29 mouse cellular contexts compared by ENCODE assay signal in the genomic region with DNA sequence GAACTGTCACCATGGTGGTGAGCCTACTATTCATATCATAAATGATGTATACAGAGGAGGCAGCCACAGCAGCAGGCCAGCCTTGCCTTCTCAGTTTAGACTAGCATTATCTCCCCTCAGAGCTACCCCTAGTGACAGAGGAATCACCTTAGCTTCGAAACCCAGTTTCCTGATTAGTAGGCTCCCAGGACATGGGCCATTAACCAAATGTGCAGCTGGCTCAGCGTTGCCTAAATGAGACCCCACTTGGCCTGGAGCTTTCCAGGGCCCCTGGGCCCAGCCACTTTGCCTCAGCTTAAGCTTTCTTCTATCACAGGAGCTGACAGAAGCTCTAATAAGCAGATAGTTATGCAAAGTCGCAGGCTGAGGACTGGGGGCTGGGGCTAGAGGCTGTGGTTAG. TPM values are rescaled to one million over a fixed set of nuclear protein-coding genes. Genes with fewer than 3 reads are reported as not detected.
DNase-seq lines count a peak whose midpoint lies in the region; ATAC-seq lines count a peak whose summit lies in the region.
"Had no signal": no experiment of that assay in that cellular context is flagged by ENCODE, and none has a peak within 500 bp of the region (broad histone marks: within the 10 kb centered on the region; RNA-seq: fewer than 3 reads in every experiment).

No protein-coding gene starts in this region.

- H3K4me3 ChIP-seq in midbrain, embryonic 12.5 days: no peak overlapping the region
- H3K4me3 ChIP-seq in midbrain, embryonic 15.5 days: no peak overlapping the region
- H3K4me3 ChIP-seq in hindbrain, embryonic 12.5 days: no peak overlapping the region
- H3K4me3 ChIP-seq in midbrain, embryonic 14.5 days (replicated peaks; ENCODE audit: low read depth, low read length): no peak overlapping the region
- H3K4me3 ChIP-seq: embryonic facial prominence, embryonic 12.5 days; kidney, embryonic 15.5 days; layer of hippocampus, adult 2 months; left cerebral cortex, adult 2 months; limb, embryonic 12.5 days; liver, embryonic 15.5 days; myocyte had no signal

- no peaks in the 10 kb centered on the region for H3K9me3 ChIP-seq in midbrain, embryonic 12.5 days
- no peaks in the 10 kb centered on the region for H3K9me3 ChIP-seq in midbrain, embryonic 15.5 days
- H3K9me3 ChIP-seq in hindbrain, embryonic 12.5 days (replicated peaks): no peaks in the 10 kb centered on the region
- H3K9me3 ChIP-seq in midbrain, embryonic 14.5 days (ENCODE audit: control insufficient read depth, low read length): no peaks in the 10 kb centered on the region
- H3K9me3 ChIP-seq: embryonic facial prominence, embryonic 12.5 days; kidney, embryonic 15.5 days; limb, embryonic 12.5 days; liver, embryonic 15.5 days had no signal

- peak; percentile 12 for DNase-seq in embryo, embryonic 11 days
- no peak for DNase-seq in embryo, embryonic 10.5 days (ENCODE audit: low spot score)
- DNase-seq in midbrain, embryonic 14.5 days: peak; percentile 53
- DNase-seq in urinary bladder, postnatal 10 days (ENCODE audit: low spot score): no peak
- DNase-seq: adrenal gland, adult 8-10 months; cerebellum, adult 8-10 months; cerebellum, postnatal 25 days; gastrocnemius, postnatal 25 days; heart, adult 11 months; heart, postnatal 4 days; kidney, adult 18-20 months; kidney, postnatal 25 days; lung, embryonic 14.5 days; lung, postnatal 14 days; right cerebral cortex, postnatal 4 days; thymus, postnatal 4 days had no signal

- H3K4me2 ChIP-seq in midbrain, embryonic 12.5 days (replicated peaks): no peak overlapping the region
- no peak overlapping the region for H3K4me2 ChIP-seq in midbrain, embryonic 15.5 days
- no peak overlapping the region for H3K4me2 ChIP-seq in hindbrain, embryonic 12.5 days (replicated peaks)
- no peak overlapping the region for H3K4me2 ChIP-seq in midbrain, embryonic 14.5 days (ENCODE audit: low read length)
- H3K4me2 ChIP-seq: embryonic facial prominence, embryonic 12.5 days; heart, embryonic 11.5 days; kidney, embryonic 15.5 days; limb, embryonic 12.5 days; liver, embryonic 15.5 days; lung, embryonic 14.5 days had no signal

- H3K36me3 ChIP-seq in midbrain, embryonic 12.5 days: no peaks in the 10 kb centered on the region
- no peaks in the 10 kb centered on the region for H3K36me3 ChIP-seq in midbrain, embryonic 15.5 days (replicated peaks)
- H3K36me3 ChIP-seq in hindbrain, embryonic 12.5 days: no peaks in the 10 kb centered on the region
- H3K36me3 ChIP-seq in midbrain, embryonic 14.5 days (ENCODE audit: control insufficient read depth, insufficient read depth, low read length): no peaks in the 10 kb centered on the region
- H3K36me3 ChIP-seq: embryonic facial prominence, embryonic 12.5 days; kidney, embryonic 15.5 days; limb, embryonic 12.5 days; liver, embryonic 15.5 days had no signal

- H3K27ac ChIP-seq in midbrain, embryonic 12.5 days (replicated peaks): peak overlapping the region; percentile 27; the same call in 1 of the 2 replicates
- H3K27ac ChIP-seq in midbrain, embryonic 15.5 days: no peak overlapping the region
- H3K27ac ChIP-seq in hindbrain, embryonic 12.5 days: peak overlapping the region; percentile 37
- H3K27ac ChIP-seq in midbrain, embryonic 14.5 days (replicated peaks; ENCODE audit: low read depth, low read length): 0 out of 2 replicates have a peak overlapping the region, but pooled peaks have one; percentile 4
- H3K27ac ChIP-seq: embryonic facial prominence, embryonic 12.5 days; kidney, embryonic 15.5 days; layer of hippocampus, adult 2 months; left cerebral cortex, adult 2 months; limb, embryonic 12.5 days; liver, embryonic 15.5 days had no signal

- no peaks in the 10 kb centered on the region for H3K27me3 ChIP-seq in midbrain, embryonic 12.5 days
- H3K27me3 ChIP-seq in midbrain, embryonic 15.5 days (replicated peaks): no peaks in the 10 kb centered on the region
- no peaks in the 10 kb centered on the region for H3K27me3 ChIP-seq in hindbrain, embryonic 12.5 days
- H3K27me3 ChIP-seq in midbrain, embryonic 14.5 days (ENCODE audit: control insufficient read depth, insufficient read depth, low read length): no peaks in the 10 kb centered on the region
- H3K27me3 ChIP-seq: embryonic facial prominence, embryonic 12.5 days; kidney, embryonic 15.5 days; limb, embryonic 12.5 days; liver, embryonic 15.5 days had no signal

- 40% methylated on average over 3 of the region's 3 CpGs for WGBS in midbrain, embryonic 12.5 days
- 30% methylated on average over 3 of the region's 3 CpGs for WGBS in midbrain, embryonic 15.5 days
- 56% methylated on average over 3 of the region's 3 CpGs for WGBS in hindbrain, embryonic 12.5 days
- WGBS in midbrain, embryonic 14.5 days: 26% methylated on average over 3 of the region's 3 CpGs

- H3K4me1 ChIP-seq in midbrain, embryonic 12.5 days: peaks cover 10% of the 10 kb centered on the region; the same call in 1 of the 2 replicates
- H3K4me1 ChIP-seq in midbrain, embryonic 15.5 days: no peaks in the 10 kb centered on the region
- peaks cover 6% of the 10 kb centered on the region for H3K4me1 ChIP-seq in hindbrain, embryonic 12.5 days
- H3K4me1 ChIP-seq in midbrain, embryonic 14.5 days (ENCODE audit: control insufficient read depth, insufficient read depth, low read length): peaks cover 9% of the 10 kb centered on the region; the same call in 1 of the 2 replicates
- H3K4me1 ChIP-seq: limb, embryonic 12.5 days; liver, embryonic 15.5 days had no signal

- H3K9ac ChIP-seq in midbrain, embryonic 12.5 days (replicated peaks): no peak overlapping the region
- H3K9ac ChIP-seq in midbrain, embryonic 15.5 days: no peak overlapping the region
- no peak overlapping the region for H3K9ac ChIP-seq in hindbrain, embryonic 12.5 days
- H3K9ac ChIP-seq in midbrain, embryonic 14.5 days (replicated peaks; ENCODE audit: low read length): no peak overlapping the region
- H3K9ac ChIP-seq: embryonic facial prominence, embryonic 12.5 days; kidney, embryonic 15.5 days; limb, embryonic 12.5 days; liver, embryonic 15.5 days; lung, embryonic 14.5 days had no signal

- peak; percentile 58 for ATAC-seq in midbrain, embryonic 12.5 days (ENCODE audit: low FRiP score, low read depth)
- ATAC-seq in midbrain, embryonic 15.5 days (replicated peaks): no peak
- peak; percentile 46; the same call in 1 of the 2 replicates for ATAC-seq in hindbrain, embryonic 12.5 days (ENCODE audit: low FRiP score)
- no peak for ATAC-seq in midbrain, embryonic 14.5 days (ENCODE audit: low FRiP score, low TSS enrichment)
- ATAC-seq: forebrain, embryonic 14.5 days had no signal

RNA-seq across cellular contexts. Expression of a gene that starts 39.6 kb away (rescaled TPM):
- 1.2 and 1.5 TPM in 2 replicates for polyA plus RNA-seq in midbrain, embryonic 12.5 days (2016; fragmentation: Nextera tagmentation; extraction: Ambion mirVana)
- 4.8 and 5.3 TPM in 2 replicates for polyA plus RNA-seq in midbrain, embryonic 15.5 days (2015; fragmentation: Nextera tagmentation; extraction: Ambion mirVana)
- polyA plus RNA-seq in hindbrain, embryonic 12.5 days (2016; fragmentation: Nextera tagmentation; extraction: Ambion mirVana): 1.1 and 1.8 TPM in 2 replicates
- polyA plus RNA-seq in midbrain, embryonic 14.5 days (2014; fragmentation: Nextera tagmentation; extraction: Ambion mirVana): 4.0 and 5.0 TPM in 2 replicates
- polyA plus RNA-seq: liver, embryonic 15.5 days had no signal

RNA-seq across cellular contexts. Expression of a gene that starts 54.2 kb away (rescaled TPM):
- 158 and 166 TPM in 2 replicates for polyA plus RNA-seq in midbrain, embryonic 12.5 days (2016; fragmentation: Nextera tagmentation; extraction: Ambion mirVana)
- polyA plus RNA-seq in midbrain, embryonic 15.5 days (2015; fragmentation: Nextera tagmentation; extraction: Ambion mirVana): 28.3 and 31.9 TPM in 2 replicates
- 98.6 and 104 TPM in 2 replicates for polyA plus RNA-seq in hindbrain, embryonic 12.5 days (2016; fragmentation: Nextera tagmentation; extraction: Ambion mirVana)
- polyA plus RNA-seq in midbrain, embryonic 14.5 days (2014; fragmentation: Nextera tagmentation; extraction: Ambion mirVana): 26.5 and 39.3 TPM in 2 replicates

RNA-seq across cellular contexts. Expression of a gene that starts 58.7 kb away (rescaled TPM):
- polyA plus RNA-seq in midbrain, embryonic 12.5 days (2016; fragmentation: Nextera tagmentation; extraction: Ambion mirVana): 0.54 and 0.57 TPM in 2 replicates
- polyA plus RNA-seq in midbrain, embryonic 15.5 days (2015; fragmentation: Nextera tagmentation; extraction: Ambion mirVana): 0.45 and 0.49 TPM in 2 replicates
- 0.25 and 0.40 TPM in 2 replicates for polyA plus RNA-seq in hindbrain, embryonic 12.5 days (2016; fragmentation: Nextera tagmentation; extraction: Ambion mirVana)
- 0.23 and 0.29 TPM in 2 replicates for polyA plus RNA-seq in midbrain, embryonic 14.5 days (2014; fragmentation: Nextera tagmentation; extraction: Ambion mirVana)
- polyA plus RNA-seq: liver, adult 2 months had no signal

Comparison
In these comparisons a context has a peak if more than half of its experiments do, and no peak if none do; other contexts are left out.
1. DNase-seq: peak in embryo, embryonic 11 days (single experiment) and midbrain, embryonic 14.5 days (single experiment); none in embryo, embryonic 10.5 days (single experiment) and urinary bladder, postnatal 10 days (single experiment).
2. ATAC-seq: peak in midbrain, embryonic 12.5 days (single experiment) and hindbrain, embryonic 12.5 days (single experiment); none in midbrain, embryonic 15.5 days (single experiment) and midbrain, embryonic 14.5 days (single experiment).